Mouse (Mus musculus) frontal cortex, postnatal 10 days (tissue): Measurements from ENCODE around the gene Fmo3.

Experiments used
- DNase-seq, 2 experiments: peaks; one replicate each; pipeline ENCODE4 v3.0.0; 2022; ENCODE audit warnings: low spot score in 2 of 2, mixed read lengths in 1 of 2

Gene Fmo3

DNA sequence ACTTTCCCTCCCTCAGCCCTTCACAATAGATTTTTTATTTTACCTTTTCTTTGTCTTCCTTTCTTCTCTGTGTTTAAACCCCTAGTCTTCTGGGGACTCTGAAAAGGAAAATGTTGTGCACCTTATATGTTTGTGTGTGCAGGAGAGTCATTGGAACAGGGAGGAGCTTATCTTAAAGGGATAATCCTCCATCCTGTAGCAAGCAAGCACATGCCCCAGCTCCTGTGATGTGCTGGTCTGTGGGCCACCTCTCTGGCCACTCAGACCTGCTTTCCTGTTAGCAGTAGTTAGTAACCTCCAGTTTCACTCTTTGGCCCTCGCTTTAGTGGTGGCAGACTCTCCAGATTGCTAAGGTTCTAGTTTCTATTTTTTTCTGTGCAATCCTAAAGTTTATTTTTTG lies at the start of gene Fmo3:
Gene Fmo3 (minus strand): TSS at position 101 of the 400 bp plus-strand sequence.
- DNase-seq: no peak

- no peak for DNase-seq
Measured at GRCm38 (mm10) chr1:163023075-163023474, 38.7 kb upstream of the Fmo3 start.

DNA sequence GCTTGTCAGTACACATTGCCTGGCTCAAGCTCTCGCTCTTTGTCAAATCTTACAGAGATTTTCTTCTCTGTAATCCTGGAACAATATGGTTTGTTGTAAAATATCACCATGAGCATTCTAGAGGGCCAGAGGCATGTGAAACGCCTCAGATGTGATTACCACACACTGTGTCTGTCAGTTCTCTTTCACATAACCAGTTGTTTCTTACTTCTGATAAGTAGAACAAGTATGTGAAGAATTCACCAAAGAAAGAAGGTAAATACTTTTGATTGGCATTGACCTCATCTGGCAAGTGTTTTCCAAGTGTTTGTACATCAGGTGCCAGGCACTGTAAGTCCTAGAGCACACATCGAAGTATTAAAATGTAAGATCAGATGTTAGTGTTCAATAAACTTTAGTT lies 24.9 kb upstream of the Fmo3 start:
- no peak for DNase-seq

DNA sequence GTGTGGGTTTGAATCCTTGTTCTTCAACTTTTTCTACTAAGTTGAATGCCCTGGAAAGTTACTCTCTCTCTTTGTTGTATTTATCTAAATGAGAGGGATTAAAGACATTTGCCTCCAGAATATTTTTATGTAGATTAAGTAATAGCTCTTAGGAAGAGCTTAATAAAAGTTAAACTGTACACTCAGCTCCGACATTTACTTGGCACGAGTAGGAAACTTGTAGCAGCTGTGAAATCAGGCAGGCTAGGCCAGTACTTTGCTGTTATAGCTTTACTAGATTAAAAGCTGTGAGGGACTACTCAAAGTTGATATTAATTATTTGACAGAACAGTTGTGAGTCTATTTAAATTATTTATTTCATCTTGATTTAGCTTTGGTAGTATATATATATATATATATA lies 19.2 kb upstream of the Fmo3 start:
- DNase-seq: no peak

- no peak for DNase-seq
Measured at GRCm38 (mm10) chr1:163001271-163001829, 17.0 kb upstream of the Fmo3 start.

GRCm38 (mm10) chr1:162987546-162987945 lies 3.2 kb upstream of the Fmo3 start:
- no peak for DNase-seq

DNA sequence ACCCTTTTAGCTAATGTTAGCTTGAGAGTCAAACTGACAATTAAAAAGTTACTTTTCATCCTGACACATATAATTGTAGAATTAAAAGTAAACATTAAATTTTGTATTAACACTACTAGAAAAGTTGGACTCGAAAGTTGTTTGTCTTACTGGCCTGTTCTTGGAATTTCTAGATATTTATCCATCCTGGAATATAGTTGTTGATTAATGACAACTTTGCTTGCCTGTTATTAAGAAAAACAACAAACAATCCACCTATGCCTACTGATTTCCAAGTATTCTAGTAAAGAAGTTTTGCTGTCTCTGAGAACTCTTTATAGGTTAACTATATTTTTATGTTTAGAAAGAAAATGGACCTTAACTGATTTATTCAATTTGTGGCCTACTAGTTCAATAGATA lies 2.4 kb upstream of the Fmo3 start:
- no peak for DNase-seq

- no peak for DNase-seq
Measured at GRCm38 (mm10) chr1:162986121-162986748, 1.9 kb upstream of the Fmo3 start.

DNA sequence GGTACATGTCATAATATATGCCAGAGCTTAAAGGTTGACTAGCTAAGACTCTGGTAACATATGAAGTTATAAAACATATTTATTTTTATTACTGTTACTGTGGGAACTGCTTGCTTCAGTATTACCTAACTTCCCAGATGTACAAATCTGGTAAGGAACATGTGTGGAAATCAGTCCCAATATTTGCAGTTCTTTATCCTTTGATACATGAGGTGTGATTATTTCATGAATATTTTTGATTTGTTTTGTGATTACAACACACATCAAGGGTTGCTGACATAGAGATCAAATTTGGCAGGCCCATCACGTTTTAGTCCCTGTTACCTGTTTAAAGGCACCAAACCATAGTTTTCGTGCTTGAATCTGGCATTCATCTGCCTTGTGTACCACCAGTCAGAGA lies 20.8 kb downstream of the Fmo3 start:
- no peak for DNase-seq

GRCm38 (mm10) chr1:162957422-162957821 lies 26.9 kb downstream of the Fmo3 start:
- no peak for DNase-seq

GRCm38 (mm10) chr1:162953079-162953478 lies 31.2 kb downstream of the Fmo3 start:
- DNase-seq: no peak

DNA sequence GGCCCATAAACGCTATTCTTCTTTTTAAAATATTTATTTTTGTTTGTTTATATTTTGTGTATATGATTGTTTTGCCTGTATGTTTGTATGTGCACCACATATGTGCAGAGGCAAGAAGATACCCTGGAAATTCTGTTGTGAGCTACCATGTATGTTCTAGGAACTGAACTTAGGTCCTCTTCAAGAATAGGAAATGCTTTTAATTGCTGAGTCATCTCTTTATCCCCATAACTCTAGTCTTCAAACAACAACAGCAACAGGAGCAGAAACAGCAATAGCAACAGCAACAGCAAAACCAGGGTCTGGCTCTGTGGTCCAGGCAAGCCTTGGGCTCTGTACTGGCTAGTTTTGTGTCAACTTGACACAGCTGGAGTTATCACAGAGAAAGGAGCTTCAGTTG lies 34.6 kb downstream of the Fmo3 start:
- DNase-seq: no peak

GRCm38 (mm10) chr1:162947934-162948333 lies 36.4 kb downstream of the Fmo3 start:
- DNase-seq: no peak

DNA sequence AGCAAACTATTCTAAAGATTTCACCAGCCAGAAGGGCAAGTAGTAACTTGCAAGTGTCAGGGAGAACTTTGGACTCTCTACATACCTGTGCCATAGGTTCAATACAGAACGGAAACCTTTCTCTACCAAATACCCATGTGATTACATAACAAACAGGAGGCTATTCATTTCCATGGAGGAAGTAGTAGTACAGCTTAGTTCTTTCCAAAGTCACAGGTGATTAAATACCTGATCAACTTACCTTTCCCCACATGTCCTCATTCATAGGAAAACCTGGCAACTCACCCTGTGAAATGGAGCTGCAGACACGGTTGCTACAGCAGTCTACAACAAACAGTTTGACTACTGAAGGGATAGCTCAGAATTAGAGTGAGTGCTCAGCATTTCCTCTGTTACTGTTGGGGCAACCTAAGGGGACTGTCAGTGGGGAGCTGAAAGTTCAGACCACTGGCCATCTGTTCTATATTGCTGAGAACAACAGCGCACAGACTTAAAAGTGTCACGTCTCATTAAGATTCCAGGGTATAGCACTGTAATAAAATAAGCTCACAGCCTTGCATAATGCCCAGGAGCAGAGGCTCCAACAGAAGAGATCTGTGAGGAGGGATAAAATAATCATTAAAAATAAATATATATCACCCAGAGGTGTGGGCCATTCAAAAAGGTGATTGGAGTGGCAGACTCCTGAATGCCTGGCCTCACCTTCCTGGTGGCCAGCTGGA lies 37.3 kb downstream of the Fmo3 start:
- no peak for DNase-seq

GRCm38 (mm10) chr1:162943700-162944099 lies 40.6 kb downstream of the Fmo3 start:
- DNase-seq: no peak

- DNase-seq: no peak
Measured at GRCm38 (mm10) chr1:162938696-162939351, 45.5 kb downstream of the Fmo3 start.

- no peak for DNase-seq
Measured at GRCm38 (mm10) chr1:162937970-162938695, 46.2 kb downstream of the Fmo3 start.

DNA sequence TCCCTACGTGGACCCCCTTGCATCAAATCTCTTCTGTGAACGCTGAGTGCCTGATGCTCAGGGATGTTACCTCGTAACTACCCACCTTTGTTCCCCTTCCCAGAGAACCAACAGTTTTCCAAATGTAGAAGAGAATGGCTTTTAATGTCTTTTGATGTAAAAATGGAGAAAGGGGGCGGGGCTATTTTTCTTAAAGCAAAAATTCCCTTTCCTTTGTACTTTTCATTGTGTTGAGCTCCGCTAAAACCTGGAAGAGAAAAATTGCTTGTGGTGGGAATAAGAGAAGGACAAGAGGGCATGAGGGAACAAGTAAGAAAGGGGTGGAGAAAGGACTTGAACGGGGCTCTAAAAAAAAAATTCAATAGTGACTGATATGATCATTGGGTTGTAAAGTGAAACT lies 46.9 kb downstream of the Fmo3 start, which contains the start of gene Fmo6:
Gene Fmo6 (minus strand): TSS at position 101 of the 400 bp plus-strand sequence.
- no peak for DNase-seq

DNA sequence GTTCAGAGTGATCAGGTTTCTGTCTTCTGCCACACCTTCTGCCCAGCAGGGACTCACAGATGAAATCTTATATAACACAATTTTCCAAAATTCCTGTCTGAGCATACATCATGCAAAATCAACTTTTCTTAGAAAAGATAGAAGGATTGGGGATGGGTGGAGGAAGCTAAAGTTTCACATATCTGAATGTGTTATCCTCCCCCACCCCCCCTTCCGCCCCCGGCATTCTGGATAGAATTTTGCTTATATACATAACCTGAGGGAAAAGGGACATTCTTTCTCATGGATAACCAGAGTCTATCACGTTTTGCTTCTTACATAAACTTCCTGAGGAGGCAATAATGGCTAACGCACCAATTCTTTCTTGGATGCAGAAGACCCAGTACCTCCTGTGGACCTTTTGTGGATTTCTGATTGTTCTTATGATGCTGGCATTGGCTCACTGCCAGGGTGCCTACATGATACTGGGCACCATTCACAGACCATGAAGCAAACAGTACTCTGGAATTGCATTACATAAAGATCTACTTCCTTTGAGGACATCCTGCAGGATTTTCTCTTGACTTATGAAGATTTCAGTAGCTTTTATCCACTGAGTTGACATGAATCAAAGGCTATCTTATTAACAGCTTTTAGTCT lies 49.8 kb downstream of the Fmo3 start:
- no peak for DNase-seq

GRCm38 (mm10) chr1:162932386-162932785 lies 51.9 kb downstream of the Fmo3 start:
- DNase-seq: no peak

- no peak for DNase-seq
Measured at GRCm38 (mm10) chr1:162931880-162932279, 52.4 kb downstream of the Fmo3 start.
